Mouse (Mus musculus): ENCODE data around the gene Kif1a.

- TF ChIP-seq CTCF (IDR thresholded peaks at IDR 0.05; ENCODE audit: extremely low read depth, insufficient read depth, insufficient read length, insufficient replicate concordance) (no peak), POLR2A (IDR thresholded peaks at IDR 0.05; ENCODE audit: low read depth, low read length) (no peak)
Measured at GRCm38 (mm10) chr1:93035981-93036380, 65.8 kb downstream of the Kif1a start.
